In the genomic region with DNA sequence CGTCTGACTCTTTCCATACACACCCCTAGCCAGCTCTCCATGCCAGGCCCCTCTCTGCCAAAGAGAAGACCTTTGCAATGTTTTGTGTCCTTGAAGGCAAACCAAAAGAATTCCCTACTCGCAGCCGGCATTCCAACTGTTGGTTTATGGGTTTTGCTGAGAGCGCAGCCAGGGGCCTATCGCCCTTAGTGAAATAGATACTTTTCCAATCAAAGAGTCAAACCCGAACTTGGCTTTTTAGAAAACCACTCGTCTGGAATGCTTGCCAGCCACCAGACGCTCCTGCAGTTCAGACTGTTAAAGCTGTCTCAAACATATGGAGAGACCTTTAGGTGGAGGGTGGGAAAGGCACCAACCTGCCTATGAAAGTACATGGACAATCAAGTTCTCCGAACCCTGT, we compare ENCODE assay signal across 24 mouse cellular contexts. TPM values are rescaled to one million over a fixed set of nuclear protein-coding genes. Genes with fewer than 3 reads are reported as not detected.
"Had no signal": no experiment of that assay in that cellular context is flagged by ENCODE, and none has a peak within 500 bp of the region (broad histone marks: within the 10 kb centered on the region; RNA-seq: fewer than 3 reads in every experiment).

No protein-coding gene starts in this region.

- ATAC-seq: lung, postnatal 0 days had no signal

- H3K4me2 ChIP-seq: liver, embryonic 11.5 days; liver, embryonic 15.5 days; neural tube, embryonic 15.5 days had no signal

- H3K9me3 ChIP-seq: liver, embryonic 15.5 days; midbrain, embryonic 10.5 days; neural tube, embryonic 15.5 days had no signal

- H3K27me3 ChIP-seq: liver, embryonic 15.5 days; neural tube, embryonic 15.5 days had no signal

- H3K27ac ChIP-seq: liver, embryonic 15.5 days; midbrain, embryonic 10.5 days; neural tube, embryonic 15.5 days had no signal

- H3K4me1 ChIP-seq: neural tube, embryonic 15.5 days had no signal

- H3K9ac ChIP-seq: liver, embryonic 15.5 days; neural tube, embryonic 15.5 days had no signal

- DNase-seq: kidney, adult 11 months; kidney, adult 9 months; kidney, postnatal 10 days; lung, adult 2 months; lung, postnatal 4 days; midbrain, embryonic 14.5 days; retina, postnatal 1 day; right cerebral cortex, postnatal 4 days; spleen, adult 18-20 months; thymus, adult 18-20 months; thymus, postnatal 14 days had no signal

- H3K36me3 ChIP-seq: liver, embryonic 15.5 days; midbrain, embryonic 10.5 days; neural tube, embryonic 15.5 days had no signal

- H3K4me3 ChIP-seq: liver, embryonic 15.5 days; midbrain, embryonic 10.5 days; myocyte; neural tube, embryonic 15.5 days had no signal

RNA-seq across cellular contexts. Expression of gene Smim23, which starts 15.9 kb away (rescaled TPM):
- total RNA-seq: layer of hippocampus, adult 8-10 months; left cerebral cortex, postnatal 36 days; megakaryocyte, adult 5-6 weeks had no signal
- polyA plus RNA-seq: intestine, embryonic 14.5 days; large intestine, adult 2 months; liver, embryonic 11.5 days; liver, embryonic 15.5 days; lung, adult 2 months; lung, postnatal 0 days; midbrain, embryonic 10.5 days; midbrain, embryonic 14.5 days; myocyte; neural tube, embryonic 11.5 days; neural tube, embryonic 15.5 days; stomach, embryonic 14.5 days had no signal
